Mouse (Mus musculus): Measurements from ENCODE around the gene Nrm. TPM values are rescaled to one million over a fixed set of nuclear protein-coding genes. Genes with fewer than 3 reads are reported as not detected.
A peak's percentile ranks its signal among the peaks of the same experiment; 100 is the strongest.

The Nrm gene
- polyA plus RNA-seq, 1 experiment: 22.4 TPM

GRCm38 (mm10) chr17:35829737-35830136, 31.4 kb upstream of the Nrm start:
- WGBS: 2% methylated on average over 21 of the region's 21 CpGs
- peak overlapping the region; percentile 40 for H3K27ac ChIP-seq (ENCODE audit: control insufficient read depth, insufficient read depth, low read depth, low read length, poor library complexity)
- no peak overlapping the region for H3K4me3 ChIP-seq (replicated peaks; ENCODE audit: control insufficient read depth, low read depth, low read length)
- no peak for TF ChIP-seq POLR2A (IDR thresholded peaks at IDR 0.05; ENCODE audit: borderline replicate concordance, control insufficient read depth, low read depth, low read length)
- TF ChIP-seq CTCF (IDR thresholded peaks at IDR 0.05; ENCODE audit: control insufficient read depth, insufficient read depth, low read length): peak; percentile 98
- H3K4me1 ChIP-seq (ENCODE audit: control insufficient read depth, insufficient read depth, low read length): peaks cover 2% of the 10 kb centered on the region; the same call in 1 of the 2 replicates

- Histone ChIP-seq H3K4me3 (replicated peaks; ENCODE audit: control insufficient read depth, low read depth, low read length) (no peak overlapping the region), H3K4me1 (ENCODE audit: control insufficient read depth, insufficient read depth, low read length) (peaks cover 6% of the 10 kb centered on the region; the same call in 1 of the 2 replicates), H3K27ac (ENCODE audit: control insufficient read depth, insufficient read depth, low read depth, low read length, poor library complexity) (no peak overlapping the region)
- TF ChIP-seq CTCF (IDR thresholded peaks at IDR 0.05; ENCODE audit: control insufficient read depth, insufficient read depth, low read length): no peak
- TF ChIP-seq POLR2A (IDR thresholded peaks at IDR 0.05; ENCODE audit: borderline replicate concordance, control insufficient read depth, low read depth, low read length): no peak
- 79% methylated on average over 8 of the region's 8 CpGs for WGBS
Observed at GRCm38 (mm10) chr17:35832400-35833238, 28.5 kb upstream of the Nrm start.

GRCm38 (mm10) chr17:35833239-35833751, 27.8 kb upstream of the Nrm start:
- Histone ChIP-seq H3K27ac (ENCODE audit: control insufficient read depth, insufficient read depth, low read depth, low read length, poor library complexity) (no peak overlapping the region), H3K4me3 (replicated peaks; ENCODE audit: control insufficient read depth, low read depth, low read length) (no peak overlapping the region), H3K4me1 (ENCODE audit: control insufficient read depth, insufficient read depth, low read length) (peaks cover 6% of the 10 kb centered on the region; the same call in 1 of the 2 replicates)
- TF ChIP-seq CTCF (IDR thresholded peaks at IDR 0.05; ENCODE audit: control insufficient read depth, insufficient read depth, low read length): no peak
- TF ChIP-seq POLR2A (IDR thresholded peaks at IDR 0.05; ENCODE audit: borderline replicate concordance, control insufficient read depth, low read depth, low read length): no peak
- 34% methylated on average over 5 of the region's 5 CpGs for WGBS

GRCm38 (mm10) chr17:35833894-35834293, 27.2 kb upstream of the Nrm start:
- Histone ChIP-seq H3K4me1 (ENCODE audit: control insufficient read depth, insufficient read depth, low read length) (peaks cover 6% of the 10 kb centered on the region; the same call in 1 of the 2 replicates), H3K4me3 (replicated peaks; ENCODE audit: control insufficient read depth, low read depth, low read length) (no peak overlapping the region), H3K27ac (ENCODE audit: control insufficient read depth, insufficient read depth, low read depth, low read length, poor library complexity) (no peak overlapping the region)
- TF ChIP-seq CTCF (IDR thresholded peaks at IDR 0.05; ENCODE audit: control insufficient read depth, insufficient read depth, low read length): no peak
- TF ChIP-seq POLR2A (IDR thresholded peaks at IDR 0.05; ENCODE audit: borderline replicate concordance, control insufficient read depth, low read depth, low read length): no peak
- WGBS: 55% methylated on average over 5 of the region's 5 CpGs

GRCm38 (mm10) chr17:35834696-35835422, 26.3 kb upstream of the Nrm start:
- Histone ChIP-seq H3K4me3 (replicated peaks; ENCODE audit: control insufficient read depth, low read depth, low read length) (peak overlapping the region; percentile 29), H3K27ac (ENCODE audit: control insufficient read depth, insufficient read depth, low read depth, low read length, poor library complexity) (no peak overlapping the region), H3K4me1 (ENCODE audit: control insufficient read depth, insufficient read depth, low read length) (peaks cover 4% of the 10 kb centered on the region; the same call in 1 of the 2 replicates)
- TF ChIP-seq POLR2A (IDR thresholded peaks at IDR 0.05; ENCODE audit: borderline replicate concordance, control insufficient read depth, low read depth, low read length): no peak
- no peak for TF ChIP-seq CTCF (IDR thresholded peaks at IDR 0.05; ENCODE audit: control insufficient read depth, insufficient read depth, low read length)
- 69% methylated on average over 26 of the region's 26 CpGs for WGBS

- Histone ChIP-seq H3K27ac (ENCODE audit: control insufficient read depth, insufficient read depth, low read depth, low read length, poor library complexity) (no peak overlapping the region), H3K4me1 (ENCODE audit: control insufficient read depth, insufficient read depth, low read length) (peaks cover 4% of the 10 kb centered on the region; the same call in 1 of the 2 replicates), H3K4me3 (replicated peaks; ENCODE audit: control insufficient read depth, low read depth, low read length) (peak overlapping the region; percentile 25)
- 76% methylated on average over 26 of the region's 26 CpGs for WGBS
- TF ChIP-seq POLR2A (IDR thresholded peaks at IDR 0.05; ENCODE audit: borderline replicate concordance, control insufficient read depth, low read depth, low read length): no peak
- no peak for TF ChIP-seq CTCF (IDR thresholded peaks at IDR 0.05; ENCODE audit: control insufficient read depth, insufficient read depth, low read length)
Observed at GRCm38 (mm10) chr17:35835424-35836140, 25.5 kb upstream of the Nrm start.

- Histone ChIP-seq H3K4me3 (replicated peaks; ENCODE audit: control insufficient read depth, low read depth, low read length) (peak overlapping the region; percentile 62), H3K4me1 (ENCODE audit: control insufficient read depth, insufficient read depth, low read length) (peaks cover 4% of the 10 kb centered on the region; the same call in 1 of the 2 replicates), H3K27ac (ENCODE audit: control insufficient read depth, insufficient read depth, low read depth, low read length, poor library complexity) (peak overlapping the region; percentile 91)
- TF ChIP-seq CTCF (IDR thresholded peaks at IDR 0.05; ENCODE audit: control insufficient read depth, insufficient read depth, low read length) (peak; percentile 46), POLR2A (IDR thresholded peaks at IDR 0.05; ENCODE audit: borderline replicate concordance, control insufficient read depth, low read depth, low read length) (no peak)
- WGBS: 6% methylated on average over 24 of the region's 24 CpGs
Observed at GRCm38 (mm10) chr17:35836178-35836965, 24.7 kb upstream of the Nrm start.
